Mouse (Mus musculus) WW6 (cell line): ENCODE results near the gene Tspan18.

Source experiments
- DNase-seq: peaks from one replicate; pipeline ENCODE4 v3.0.0-alpha.2; 2013; ENCODE audit warnings: low read depth, low spot score

Tspan18 gene

GRCm38 (mm10) chr2:93339373-93340106 is 5.2 kb upstream of the Tspan18 start:
- DNase-seq = no peak

- DNase-seq = no peak
Observed at GRCm38 (mm10) chr2:93335996-93336395, 1.7 kb upstream of the Tspan18 start.

GRCm38 (mm10) chr2:93333241-93333816 is 976 bp downstream of the Tspan18 start:
- DNase-seq = peak; percentile 38

DNA sequence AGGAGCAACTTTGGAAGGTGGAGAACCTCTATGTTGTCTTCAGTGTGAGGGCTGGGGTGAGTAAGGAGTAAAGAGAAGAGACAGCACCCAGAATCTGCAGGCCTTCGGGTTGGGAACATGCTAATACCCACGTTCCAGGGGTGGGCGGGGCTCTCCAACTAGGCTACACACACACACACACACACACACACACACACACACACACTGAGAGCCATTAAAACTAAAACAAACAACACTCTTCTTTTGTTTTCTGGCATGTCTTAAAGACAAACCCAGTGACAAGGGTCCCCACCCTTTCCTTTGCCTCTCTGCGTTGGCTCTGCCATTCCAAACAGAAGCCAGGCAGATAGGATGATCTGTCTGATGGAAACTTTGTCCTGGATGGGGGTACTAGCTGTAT is 2.0 kb downstream of the Tspan18 start:
- no peak for DNase-seq

DNA sequence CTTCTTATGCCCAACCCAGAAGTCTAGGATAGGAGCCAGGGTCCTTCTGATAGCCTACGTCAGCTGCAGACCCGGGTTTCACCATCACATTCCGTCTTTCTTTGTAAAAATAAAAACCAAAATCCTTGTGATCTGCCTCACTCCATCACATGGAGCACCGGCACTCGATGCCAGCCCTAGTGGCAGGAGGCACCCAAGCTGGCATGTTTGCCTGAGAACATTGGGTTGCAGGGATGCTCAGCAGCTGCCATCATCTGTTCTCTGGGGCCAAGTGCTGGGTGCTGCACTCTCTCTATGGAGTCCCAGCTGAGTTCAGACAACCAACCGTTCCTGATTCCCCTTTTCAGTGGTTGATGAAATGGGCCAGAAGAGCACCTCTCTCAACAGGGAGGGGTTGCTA is 3.2 kb downstream of the Tspan18 start:
- DNase-seq = no peak

- DNase-seq = no peak
Observed at GRCm38 (mm10) chr2:93329120-93329519, 5.2 kb downstream of the Tspan18 start.

GRCm38 (mm10) chr2:93327915-93328555 is 6.3 kb downstream of the Tspan18 start:
- DNase-seq = no peak

DNA sequence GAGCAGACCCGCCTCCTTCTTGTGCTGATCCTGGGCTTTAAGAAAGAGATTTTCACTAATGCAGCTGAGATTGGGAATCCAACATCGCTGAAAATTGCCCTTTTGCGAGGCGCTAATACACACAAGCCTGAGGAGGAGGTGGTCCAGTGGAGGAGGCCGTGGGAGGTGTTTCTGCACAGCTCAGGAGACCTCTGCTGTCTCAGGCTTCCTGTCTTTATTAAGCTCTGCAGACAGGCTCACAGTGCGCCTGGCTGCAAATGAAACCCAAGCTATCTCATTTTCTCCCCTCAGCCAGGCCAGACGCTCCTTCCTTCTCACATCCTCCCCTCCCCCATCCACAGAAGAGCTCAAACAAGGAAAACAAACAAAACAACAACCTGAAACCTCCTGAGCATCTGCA is 9.6 kb downstream of the Tspan18 start:
- DNase-seq = no peak

- DNase-seq = no peak
Observed at GRCm38 (mm10) chr2:93321946-93322345, 12.4 kb downstream of the Tspan18 start.

- DNase-seq = no peak
Observed at GRCm38 (mm10) chr2:93320267-93320666, 14.0 kb downstream of the Tspan18 start.

GRCm38 (mm10) chr2:93319598-93319997 is 14.7 kb downstream of the Tspan18 start:
- no peak for DNase-seq

- no peak for DNase-seq
Observed at GRCm38 (mm10) chr2:93318781-93319349, 15.4 kb downstream of the Tspan18 start.

GRCm38 (mm10) chr2:93313768-93314632 is 20.3 kb downstream of the Tspan18 start:
- DNase-seq = no peak

DNA sequence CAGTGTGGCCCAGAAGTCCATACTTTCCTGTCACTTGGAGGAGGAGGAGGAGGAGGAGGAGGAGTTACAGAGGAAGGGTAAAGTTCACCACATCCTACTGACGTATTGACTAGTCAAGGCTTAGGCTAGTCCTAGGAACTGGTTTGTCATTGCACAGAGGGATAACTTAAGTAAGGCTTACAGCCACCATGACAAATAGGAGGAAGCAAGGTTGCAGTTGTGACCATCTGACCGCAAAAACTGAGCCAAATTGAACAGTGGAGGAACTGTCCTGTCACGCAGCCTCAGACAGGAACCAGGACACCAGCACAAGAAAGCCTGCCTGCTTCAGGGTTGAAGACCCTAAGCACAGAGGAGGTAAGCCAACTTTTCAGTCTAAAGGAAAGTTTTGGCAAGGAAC is 21.8 kb downstream of the Tspan18 start:
- DNase-seq = no peak

DNA sequence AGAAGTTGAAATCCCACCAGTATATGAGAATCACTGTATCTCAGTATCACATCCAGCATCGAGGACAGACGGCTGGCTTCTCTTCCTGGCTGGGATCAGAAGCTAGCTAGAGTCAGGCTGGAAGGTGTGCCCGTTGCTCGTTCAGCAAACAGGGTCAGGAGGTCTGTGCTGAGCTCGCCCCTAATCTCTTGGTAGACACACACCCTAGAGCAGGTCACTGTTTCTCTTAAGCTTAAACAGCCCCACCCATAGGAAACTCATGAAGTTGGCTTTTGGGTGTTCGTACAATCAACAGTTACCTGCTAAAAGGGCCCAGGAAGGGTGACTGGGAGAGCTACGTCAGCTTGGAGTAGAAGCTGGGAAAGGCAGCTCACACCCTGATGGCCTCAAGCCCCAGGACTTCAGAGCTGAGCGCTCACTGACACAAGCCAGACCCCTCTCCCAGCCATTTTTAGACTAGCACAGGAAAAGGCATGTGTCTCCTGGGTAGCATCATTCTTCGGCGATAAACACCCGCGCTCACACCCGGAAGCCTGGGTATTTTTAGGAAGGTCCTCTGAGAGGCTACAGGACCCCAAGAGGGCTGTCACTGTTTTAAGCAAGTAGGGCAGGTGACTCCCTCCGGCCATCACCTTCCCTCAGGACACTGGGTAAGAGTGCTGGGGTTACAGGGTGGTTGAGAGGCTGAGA is 24.4 kb downstream of the Tspan18 start:
- no peak for DNase-seq

DNA sequence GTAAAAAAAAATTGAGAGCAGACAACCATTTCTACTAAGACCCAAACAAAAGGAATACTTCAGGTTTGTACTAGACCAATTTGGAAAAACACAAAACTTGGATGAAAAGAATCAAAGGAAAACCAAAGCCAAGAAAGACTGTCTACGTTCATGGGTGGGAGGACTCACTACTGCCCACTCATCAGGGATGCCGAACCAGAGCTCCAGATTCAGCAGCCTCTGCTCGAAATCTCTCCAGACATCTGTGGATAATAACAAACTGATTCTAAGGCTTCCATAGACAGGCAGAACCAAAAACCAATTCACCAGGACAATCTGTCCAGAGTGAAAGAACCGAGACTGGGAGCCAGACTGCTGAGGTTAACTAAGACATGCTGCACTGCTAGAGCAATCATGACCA is 27.4 kb downstream of the Tspan18 start:
- no peak for DNase-seq

DNA sequence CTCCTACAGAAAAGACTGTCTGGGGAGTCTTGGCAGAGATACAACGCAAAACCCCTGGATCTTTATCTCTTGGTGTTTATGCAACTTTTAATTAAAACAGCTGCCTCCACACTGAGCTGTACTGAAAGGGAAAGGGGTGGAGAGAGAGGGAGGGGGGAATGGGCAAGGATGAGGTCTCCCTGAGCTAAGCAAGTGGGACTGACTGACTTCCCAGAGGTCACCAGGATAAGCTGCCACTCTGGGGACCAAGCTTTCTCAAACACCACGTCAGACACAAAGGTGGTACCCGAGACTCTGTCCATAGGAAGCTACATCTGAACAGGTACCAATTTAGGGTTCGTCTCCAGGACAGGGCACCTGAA is 30.1 kb downstream of the Tspan18 start:
- DNase-seq = no peak

- no peak for DNase-seq
Observed at GRCm38 (mm10) chr2:93303585-93304272, 30.6 kb downstream of the Tspan18 start.

- DNase-seq = no peak
Observed at GRCm38 (mm10) chr2:93303260-93303584, 31.1 kb downstream of the Tspan18 start.

DNA sequence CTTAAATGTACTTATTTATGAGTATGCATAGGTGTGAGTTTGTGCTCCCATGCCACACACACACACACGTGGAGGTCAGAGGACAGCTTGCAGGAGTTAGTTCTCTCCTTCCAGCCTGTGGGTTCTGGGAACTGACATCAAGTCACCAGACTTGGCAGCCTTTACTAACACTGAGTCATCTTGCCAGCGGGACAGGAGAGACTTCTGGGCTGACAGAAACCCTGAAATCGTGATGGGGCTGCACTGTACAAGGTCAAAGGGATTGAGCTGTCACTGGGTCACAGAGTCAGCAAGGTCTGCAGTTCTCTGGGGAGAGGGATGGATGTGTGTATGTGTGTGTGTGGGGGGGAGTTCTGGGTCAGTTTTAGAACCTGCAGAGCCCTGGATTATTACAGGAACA is 36.6 kb downstream of the Tspan18 start:
- no peak for DNase-seq
